Mouse (Mus musculus) common myeloid progenitor, adult 5-6 weeks (primary cell): ENCODE measurements around the gene Wdfy3. TPM values are rescaled to one million over a fixed set of nuclear protein-coding genes. Genes with fewer than 3 reads are reported as not detected.

Source experiments
- ATAC-seq: replicated peaks from 2 replicates; pipeline ENCODE4 v1.8.0; 2016; ENCODE audit warnings: low read depth, mild to moderate bottlenecking, moderate TSS enrichment, inconsistent platforms; ENCODE audit not compliant: poor library complexity, severe bottlenecking
- total RNA-seq: library from RNA; stranded (forward); fragments of 200-1000, 187-1606 nt; gene quantifications from 2 replicates; pipeline ENCODE4 v1.2.3, GENCODE M21; 2017

The Wdfy3 gene
- total RNA-seq, 1 experiment from 2014 or later, result 13.1 TPM

GRCm38 (mm10) chr5:102055946-102056345 is 13.8 kb downstream of the Wdfy3 start:
- no peak; the same call in 1 of the 2 replicates for ATAC-seq

- ATAC-seq, result peak; percentile 57
Measured at GRCm38 (mm10) chr5:102055130-102055641, 14.5 kb downstream of the Wdfy3 start.

DNA sequence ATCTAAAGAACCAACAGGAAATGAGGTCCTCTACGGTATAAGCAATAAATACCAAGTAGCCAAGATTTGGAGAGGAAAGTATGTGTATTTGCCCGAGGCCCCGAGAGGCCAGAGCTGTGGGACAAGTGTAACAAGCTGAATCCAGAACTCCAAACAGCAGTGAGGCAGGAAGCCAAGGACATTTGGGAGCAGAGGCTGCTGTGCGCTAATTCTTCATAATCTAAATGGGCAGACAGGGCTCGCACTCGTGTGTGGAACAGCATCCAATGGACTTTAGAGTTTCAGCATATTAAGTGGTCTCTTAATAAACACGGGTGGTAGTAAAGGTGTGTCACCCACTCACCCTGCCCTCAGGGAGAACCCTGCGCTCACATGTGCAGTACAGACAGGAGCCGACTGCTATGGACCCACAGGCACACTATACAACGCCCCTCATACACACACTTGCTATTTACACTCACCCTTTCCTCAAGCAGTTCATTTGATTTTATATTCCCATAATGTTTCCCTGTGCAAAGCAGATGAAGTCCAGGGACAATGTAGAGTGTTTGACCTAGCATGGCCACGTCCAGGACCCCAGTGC is 15.1 kb downstream of the Wdfy3 start:
- no peak for ATAC-seq

GRCm38 (mm10) chr5:102052906-102053305 is 16.8 kb downstream of the Wdfy3 start:
- no peak for ATAC-seq

- ATAC-seq, result no peak
Measured at GRCm38 (mm10) chr5:102052465-102052864, 17.3 kb downstream of the Wdfy3 start.

GRCm38 (mm10) chr5:102050677-102051076 is 19.0 kb downstream of the Wdfy3 start:
- no peak for ATAC-seq

- ATAC-seq, result no peak
Measured at GRCm38 (mm10) chr5:102048416-102048815, 21.3 kb downstream of the Wdfy3 start.

GRCm38 (mm10) chr5:102046617-102047116 is 23.1 kb downstream of the Wdfy3 start:
- ATAC-seq, result no peak

DNA sequence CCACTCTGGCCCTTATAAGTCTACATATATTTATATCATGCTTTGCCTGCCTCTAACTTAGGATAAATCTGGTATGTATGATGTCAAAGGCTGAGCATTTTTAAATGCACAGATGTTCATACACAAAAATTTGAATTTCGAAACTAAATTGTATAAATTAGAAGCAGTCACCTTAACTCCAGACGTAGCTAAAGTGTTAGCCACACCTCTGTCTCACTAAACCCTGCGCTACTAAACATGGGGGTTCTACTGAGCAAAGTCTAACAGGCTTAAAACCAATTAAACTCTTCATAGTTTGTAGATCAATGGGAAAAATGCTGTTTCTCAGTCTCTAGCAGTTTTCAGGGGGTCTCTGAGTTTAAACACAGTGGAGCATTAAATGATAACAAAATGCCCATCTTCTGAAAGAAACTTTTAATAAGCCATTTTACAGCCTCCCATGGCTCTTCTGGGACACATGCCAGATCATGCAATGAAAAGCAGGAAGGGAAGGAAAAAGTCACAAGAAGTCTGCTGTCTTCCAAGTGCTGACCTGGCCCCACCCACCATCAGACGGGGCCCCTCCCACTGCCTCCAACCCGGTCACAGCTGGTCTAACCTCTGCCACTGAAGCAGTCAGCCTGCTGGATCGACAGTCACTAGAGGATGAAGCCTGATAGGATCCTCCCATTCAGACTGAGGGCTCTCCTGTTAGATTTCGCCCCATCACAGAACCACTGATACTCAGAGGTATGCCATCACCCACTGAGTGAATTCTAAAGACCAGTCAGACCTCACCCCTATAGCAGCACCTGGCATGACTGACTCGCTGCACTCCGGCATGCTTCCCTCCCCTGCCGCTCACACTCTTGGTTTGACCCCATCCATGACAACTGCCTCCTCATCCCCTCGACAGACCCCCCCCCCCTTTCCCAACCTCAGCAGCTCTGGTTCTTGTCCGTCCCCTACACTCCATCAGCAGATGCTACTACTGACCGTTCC is 23.8 kb downstream of the Wdfy3 start:
- ATAC-seq, result peak; percentile 34

DNA sequence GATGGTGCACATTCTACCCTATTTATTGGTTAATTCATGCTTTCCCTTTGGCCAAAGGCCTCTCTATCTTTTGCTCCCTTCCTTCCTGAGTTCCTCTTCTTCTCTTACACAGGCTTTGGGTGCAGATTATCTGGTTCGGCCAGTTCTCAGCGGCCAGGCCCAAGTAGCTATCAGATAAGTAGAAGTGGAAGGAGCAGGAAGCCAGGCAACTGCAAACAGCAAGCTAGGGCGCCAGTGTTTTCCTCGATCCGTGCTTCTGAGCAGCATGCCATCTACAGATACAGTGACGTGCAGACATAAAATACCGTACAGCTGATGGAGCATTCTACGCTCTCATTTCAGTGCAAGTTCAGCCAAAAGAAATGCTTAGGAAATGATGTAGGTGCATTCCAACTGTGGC is 24.5 kb downstream of the Wdfy3 start:
- ATAC-seq, result peak; percentile 92

- peak; percentile 95 for ATAC-seq
Measured at GRCm38 (mm10) chr5:102033281-102033680, 36.4 kb downstream of the Wdfy3 start.

DNA sequence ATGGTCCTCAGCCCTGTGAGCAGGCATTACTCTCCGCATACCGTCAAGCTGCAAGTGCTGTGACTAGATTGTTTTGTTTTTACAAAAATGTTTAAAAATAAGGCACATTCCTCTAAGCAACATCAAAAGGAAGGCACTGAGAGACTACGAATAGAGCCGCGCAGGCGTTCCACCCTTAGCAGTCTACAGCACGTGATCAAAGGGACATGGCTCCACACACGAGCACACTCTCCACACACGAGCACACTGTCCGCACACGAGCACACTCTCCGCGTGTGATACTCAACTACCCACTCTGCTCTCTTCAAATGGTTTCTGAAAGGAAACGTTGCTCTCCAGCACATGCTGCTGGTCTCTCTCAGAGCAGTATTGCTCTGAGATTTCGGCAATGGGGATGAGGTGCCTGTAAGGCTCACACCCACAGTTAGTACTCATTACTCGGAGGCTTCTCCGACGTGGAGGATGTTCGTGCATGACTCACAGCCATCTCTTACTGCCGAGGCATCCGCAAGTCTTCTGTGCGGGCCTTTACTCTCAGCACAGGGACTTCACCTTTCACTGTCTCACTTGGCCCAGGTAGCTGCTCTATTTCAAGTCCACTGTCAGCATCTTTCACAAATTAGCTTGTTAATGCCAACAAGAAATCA is 37.0 kb downstream of the Wdfy3 start:
- no peak for ATAC-seq

GRCm38 (mm10) chr5:102032191-102032590 is 37.5 kb downstream of the Wdfy3 start:
- no peak for ATAC-seq

DNA sequence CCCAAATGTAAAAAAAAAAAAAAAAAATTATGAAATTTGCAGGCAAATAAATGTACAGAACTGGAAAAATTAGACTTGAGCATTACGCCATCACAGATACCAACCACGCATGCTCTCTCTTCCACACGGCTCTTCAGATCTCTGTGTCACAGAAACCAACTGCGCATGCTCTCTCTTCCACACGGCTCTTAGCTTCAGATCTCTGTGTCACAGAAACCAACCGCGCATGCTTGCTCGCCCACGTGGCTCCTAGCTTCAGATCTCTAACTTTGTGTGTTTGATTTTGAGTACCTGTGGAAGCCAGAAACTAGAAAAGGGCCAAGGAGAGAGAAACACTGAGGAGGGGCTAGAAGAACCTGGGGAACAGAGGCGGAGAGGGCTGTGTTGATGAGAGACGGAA is 46.3 kb downstream of the Wdfy3 start:
- no peak for ATAC-seq

DNA sequence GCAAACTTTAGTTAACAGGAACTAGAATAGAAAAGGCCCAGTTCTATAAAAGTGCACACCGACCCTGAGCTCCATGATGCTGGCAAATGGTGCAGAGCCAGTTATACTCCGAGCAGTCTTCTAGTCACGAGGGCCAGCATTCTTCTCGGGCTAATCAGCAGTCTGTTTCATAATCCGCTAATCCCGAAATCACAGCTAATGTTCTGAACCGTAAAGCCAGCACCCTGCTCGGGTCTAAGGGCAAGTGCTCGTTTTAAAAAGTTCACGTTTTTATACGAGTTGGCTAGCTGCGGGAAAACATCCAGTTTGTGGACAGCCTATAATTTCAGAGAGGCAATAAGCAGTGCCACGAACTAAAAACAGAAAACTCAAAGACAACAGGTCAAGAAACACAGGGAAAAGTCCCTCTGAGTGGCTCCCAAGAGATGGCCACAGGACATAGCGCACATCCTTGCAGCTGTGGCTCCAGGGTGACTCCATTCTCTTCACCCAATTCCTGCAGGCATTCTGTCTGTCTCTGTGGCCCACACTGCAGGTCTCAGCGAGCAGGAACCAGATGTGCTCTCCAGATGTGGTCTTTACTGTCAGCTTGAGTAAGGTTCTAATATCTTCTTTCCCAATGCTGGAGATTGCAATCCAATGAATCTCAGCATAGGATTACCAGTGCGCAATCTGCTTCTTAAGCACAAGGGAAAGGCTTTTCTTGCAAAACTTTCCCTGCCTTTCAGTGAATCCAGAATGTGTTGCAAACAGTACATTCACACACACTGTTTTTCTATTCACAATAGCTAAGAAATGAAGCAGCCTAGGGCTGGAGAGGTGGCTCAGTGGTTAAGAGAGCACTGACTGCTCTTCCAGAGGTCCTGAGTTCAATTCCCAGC is 47.5 kb downstream of the Wdfy3 start:
- no peak for ATAC-seq

- no peak for ATAC-seq
Measured at GRCm38 (mm10) chr5:102014235-102014634, 55.5 kb downstream of the Wdfy3 start.

- no peak for ATAC-seq
Measured at GRCm38 (mm10) chr5:102013781-102014180, 55.9 kb downstream of the Wdfy3 start.

- no peak for ATAC-seq
Measured at GRCm38 (mm10) chr5:102010961-102011360, 58.8 kb downstream of the Wdfy3 start.

DNA sequence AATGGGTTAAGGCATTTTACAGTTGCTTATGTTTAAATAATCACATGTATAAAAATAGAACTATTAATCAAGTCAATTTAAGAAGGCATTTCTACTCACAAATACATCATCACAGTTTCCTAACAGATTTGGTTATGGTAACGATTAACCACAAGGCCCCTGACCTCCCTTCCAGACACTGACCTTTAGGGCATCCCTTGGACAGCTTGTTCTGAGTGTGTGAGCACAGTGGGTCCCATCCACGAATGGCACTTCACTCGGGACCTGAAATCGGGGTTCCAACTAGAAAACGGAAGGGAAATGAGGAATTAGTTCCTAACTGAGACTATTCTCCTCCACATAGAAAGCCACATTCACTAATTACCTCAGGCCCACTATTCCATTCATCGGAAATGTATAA is 60.1 kb downstream of the Wdfy3 start:
- ATAC-seq, result no peak

DNA sequence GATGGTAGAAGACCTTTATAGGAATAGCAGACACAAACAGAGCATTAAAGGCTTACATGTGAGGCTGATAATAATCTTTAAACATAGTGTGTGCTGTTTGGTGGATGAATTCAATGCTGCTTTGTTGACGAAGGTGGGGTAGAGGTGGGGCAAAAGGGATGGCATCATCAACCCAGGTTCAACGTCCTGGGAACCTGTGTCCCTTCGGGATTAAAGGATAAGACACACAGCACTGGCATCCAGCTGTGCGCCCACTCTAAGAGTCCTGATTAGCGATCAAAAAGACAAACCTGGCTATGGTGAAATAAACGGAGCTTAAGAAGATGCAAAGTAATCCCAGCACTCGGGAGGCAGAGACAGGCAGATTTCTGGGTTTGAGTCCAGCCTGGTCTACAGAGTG is 61.0 kb downstream of the Wdfy3 start:
- ATAC-seq, result no peak
